22 mouse cellular contexts compared by ENCODE assay signal in the genomic region with DNA sequence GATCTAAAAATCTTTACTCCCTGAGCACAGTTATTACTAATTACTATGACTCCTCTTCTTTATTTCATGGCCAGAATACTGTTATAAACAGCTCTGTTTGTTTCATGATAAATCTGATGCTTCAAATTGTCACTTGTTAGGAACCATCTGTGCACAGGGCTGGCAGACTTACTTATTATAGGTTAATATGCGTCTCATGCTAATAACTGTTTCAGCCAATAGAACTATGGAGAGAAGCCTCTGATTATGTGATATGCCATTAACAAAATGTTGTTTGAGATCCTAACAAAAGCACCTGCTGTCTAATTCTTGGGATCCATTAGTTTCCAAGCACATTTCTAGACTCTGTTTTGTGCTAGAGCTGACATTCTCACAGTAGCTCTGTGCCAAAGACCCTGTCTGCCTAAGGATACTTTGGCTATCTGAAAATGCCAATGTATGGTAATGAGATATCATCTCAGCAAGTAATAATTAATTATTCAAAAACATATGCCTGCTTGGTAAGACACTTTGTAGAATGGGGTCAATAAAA.
DNase-seq lines count a peak whose midpoint lies in the region; ATAC-seq lines count a peak whose summit lies in the region.
"Had no signal": no experiment of that assay in that cellular context is flagged by ENCODE, and none has a peak within 500 bp of the region (broad histone marks: within the 10 kb centered on the region; RNA-seq: fewer than 3 reads in every experiment).

No protein-coding gene starts in this region.

- no peaks in the 10 kb centered on the region for H3K27me3 ChIP-seq in forebrain, embryonic 13.5 days
- H3K27me3 ChIP-seq in forebrain, embryonic 10.5 days (ENCODE audit: poor library complexity, severe bottlenecking), result no peaks in the 10 kb centered on the region
- H3K27me3 ChIP-seq: embryonic facial prominence, embryonic 13.5 days; heart, embryonic 15.5 days; intestine, embryonic 15.5 days had no signal

- intact Hi-C loops in heart, postnatal 10 days (cut with DNase I), result no loop called here

- WGBS in forebrain, embryonic 13.5 days, result 62% methylated on average over 1 of the region's 1 CpGs
- 96% methylated on average over 1 of the region's 1 CpGs for WGBS in forebrain, embryonic 10.5 days

- H3K4me3 ChIP-seq in forebrain, embryonic 13.5 days, result no peak overlapping the region
- no peak overlapping the region for H3K4me3 ChIP-seq in forebrain, embryonic 10.5 days
- H3K4me3 ChIP-seq: embryonic facial prominence, embryonic 13.5 days; heart, adult 2 months; heart, embryonic 15.5 days; hindbrain, embryonic 10.5 days; intestine, embryonic 15.5 days had no signal

- H3K4me1 ChIP-seq in forebrain, embryonic 13.5 days, result no peaks in the 10 kb centered on the region
- H3K4me1 ChIP-seq in forebrain, embryonic 10.5 days, result no peaks in the 10 kb centered on the region
- H3K4me1 ChIP-seq: embryonic facial prominence, embryonic 13.5 days; heart, embryonic 15.5 days; hindbrain, embryonic 10.5 days; intestine, embryonic 15.5 days had no signal

- H3K4me2 ChIP-seq in forebrain, embryonic 13.5 days, result no peak overlapping the region
- H3K4me2 ChIP-seq: embryonic facial prominence, embryonic 13.5 days; heart, embryonic 11.5 days; heart, embryonic 15.5 days; intestine, embryonic 15.5 days had no signal

- peak; percentile 83 for ATAC-seq in forebrain, embryonic 13.5 days
- ATAC-seq: CD4-positive, CD25-positive, alpha-beta regulatory T cell, adult 4 months; intestine, embryonic 15.5 days had no signal

- no peaks in the 10 kb centered on the region for H3K9me3 ChIP-seq in forebrain, embryonic 13.5 days (replicated peaks)
- H3K9me3 ChIP-seq in forebrain, embryonic 10.5 days, result no peaks in the 10 kb centered on the region
- H3K9me3 ChIP-seq: embryonic facial prominence, embryonic 13.5 days; G1E; heart, embryonic 15.5 days; hindbrain, embryonic 10.5 days; intestine, embryonic 15.5 days had no signal

- no peak for DNase-seq in forebrain, embryonic 10.5 days (ENCODE audit: extremely low spot score, low spot score)
- peak; percentile 9 for DNase-seq in heart, adult 11 months
- no peak for DNase-seq in heart, postnatal 10 days
- DNase-seq in layer of hippocampus, adult 9-10 months (ENCODE audit: low spot score), result peak; percentile 17
- DNase-seq in layer of hippocampus, postnatal 10 days (ENCODE audit: low spot score in 2 of 2), result no peak
- DNase-seq in adipocyte (ENCODE audit: low spot score), result no peak
- DNase-seq: adrenal gland, postnatal 10 days; B cell, adult 2 months; cerebellum, adult 18-20 months; cerebellum, adult 9-11 months; cerebellum, postnatal 36 days; gastrocnemius, postnatal 10 days; heart, adult 2 months; kidney, adult 18-20 months had no signal

- no peak overlapping the region for H3K27ac ChIP-seq in forebrain, embryonic 13.5 days
- no peak overlapping the region for H3K27ac ChIP-seq in forebrain, embryonic 10.5 days
- H3K27ac ChIP-seq: embryonic facial prominence, embryonic 13.5 days; heart, adult 2 months; heart, embryonic 15.5 days; hindbrain, embryonic 10.5 days; intestine, embryonic 15.5 days had no signal

- no peaks in the 10 kb centered on the region for H3K36me3 ChIP-seq in forebrain, embryonic 13.5 days (ENCODE audit: poor library complexity, severe bottlenecking)
- H3K36me3 ChIP-seq in forebrain, embryonic 10.5 days (replicated peaks), result no peaks in the 10 kb centered on the region
- H3K36me3 ChIP-seq: embryonic facial prominence, embryonic 13.5 days; G1E; heart, embryonic 15.5 days; hindbrain, embryonic 10.5 days; intestine, embryonic 15.5 days had no signal

- no peak overlapping the region for H3K9ac ChIP-seq in forebrain, embryonic 13.5 days
- H3K9ac ChIP-seq: embryonic facial prominence, embryonic 13.5 days; heart, embryonic 15.5 days; intestine, embryonic 15.5 days had no signal

Comparison
In these comparisons a context has a peak if more than half of its experiments do, and no peak if none do; other contexts are left out.
1. DNase-seq: peak in heart, adult 11 months (single experiment) and layer of hippocampus, adult 9-10 months (single experiment); none in forebrain, embryonic 10.5 days (single experiment), heart, postnatal 10 days (0 of 2), layer of hippocampus, postnatal 10 days (0 of 2) and adipocyte (single experiment).